Mouse (Mus musculus) liver, embryonic 15.5 days (tissue): ENCODE measurements around the gene Comt. TPM values are rescaled to one million over a fixed set of nuclear protein-coding genes. Genes with fewer than 3 reads are reported as not detected.

ENCODE experiments used
- ATAC-seq: fragments of 200-750 bp; cut with Nextera tagmentation; 2 replicates; pipeline ENCODE4 v1.8.0; 2017; ENCODE audit warnings: moderate number of reproducible peaks, mild to moderate bottlenecking, moderate library complexity; ENCODE audit not compliant: insufficient read depth
- H3K27ac ChIP-seq: fragments of 300-500 bp; sonication (generic); replicated peaks from 2 replicates; pipeline ENCODE4 v1.5.1; 2015; ENCODE audit warnings: mild to moderate bottlenecking, inconsistent platforms
- H3K27me3 ChIP-seq: fragments of 300-500 bp; sonication (generic); 2 replicates; pipeline ENCODE4 v1.6.1; 2015; ENCODE audit warnings: mild to moderate bottlenecking, inconsistent platforms
- H3K36me3 ChIP-seq: fragments of 300-500 bp; sonication (generic); replicated peaks from 2 replicates; pipeline ENCODE4 v1.6.1; 2015; ENCODE audit warnings: moderate library complexity, mild to moderate bottlenecking, inconsistent platforms
- H3K4me1 ChIP-seq: fragments of 300-500 bp; sonication (generic); replicated peaks from 2 replicates; pipeline ENCODE4 v1.6.1; 2015; ENCODE audit warnings: inconsistent platforms
- H3K4me2 ChIP-seq: fragments of 300-500 bp; sonication (generic); 2 replicates; pipeline ENCODE4 v1.6.1; 2015; ENCODE audit warnings: moderate library complexity, mild to moderate bottlenecking, inconsistent platforms
- H3K4me3 ChIP-seq: fragments of 300-500 bp; sonication (generic); replicated peaks from 2 replicates; pipeline ENCODE4 v1.5.1; 2015; ENCODE audit warnings: mild to moderate bottlenecking, inconsistent platforms
- H3K9ac ChIP-seq: fragments of 300-500 bp; sonication (generic); 2 replicates; pipeline ENCODE4 v1.6.1; 2015; ENCODE audit warnings: moderate library complexity, mild to moderate bottlenecking, inconsistent platforms
- H3K9me3 ChIP-seq: fragments of 300-500 bp; sonication (generic); replicated peaks from 2 replicates; pipeline ENCODE4 v1.6.1; 2016; ENCODE audit warnings: inconsistent platforms
- WGBS: fragments of 180-500 bp; shearing (Covaris S2); methylation state at CpG from one replicate; pipeline ENCODE4 v1.1.7; 2015; ENCODE audit warnings: mixed read lengths; ENCODE audit not compliant: insufficient replicate concordance; 5-methylcytosine and 5-hydroxymethylcytosine counted together
- polyA plus RNA-seq: library from polyadenylated mRNA; unstranded; fragments of >200 nt; fragmentation: Nextera tagmentation; extraction: Ambion mirVana; gene quantifications from 2 replicates; pipeline ENCODE4 v1.2.1, GENCODE M21; 2015

Comt gene
- polyA plus RNA-seq, result 87.6 and 94.1 TPM in 2 replicates

DNA sequence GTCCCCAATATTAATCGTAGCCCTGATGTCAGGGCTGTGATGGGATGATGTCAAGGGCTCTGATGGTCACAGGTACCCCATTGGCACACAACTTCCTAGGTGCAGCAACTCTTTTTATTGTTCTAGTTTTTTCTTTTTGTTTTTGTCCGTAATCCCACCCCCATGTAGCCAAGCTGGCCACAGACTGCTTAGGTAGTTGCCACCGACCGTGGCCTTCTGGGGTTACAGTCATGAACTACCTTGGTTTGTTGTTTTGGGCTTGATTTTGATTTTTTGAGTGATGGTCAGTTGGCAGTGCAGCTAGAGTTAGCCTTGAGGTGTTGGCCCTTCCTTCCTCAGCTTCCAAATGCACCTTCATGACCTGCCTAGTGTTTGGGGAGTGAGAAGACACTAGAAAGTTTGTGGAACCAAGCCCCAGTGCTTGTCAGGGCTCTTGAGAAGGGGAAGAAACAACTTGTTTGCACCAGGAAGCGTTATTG, at the start of gene Comt:
Gene Comt (minus strand): TSS at position 51 of the 479 bp plus-strand sequence.
- no peak for ATAC-seq
- Histone ChIP-seq H3K27me3 (no peaks in the 10 kb centered on the region), H3K27ac (peak within 1 kb of the TSS; percentile 95), H3K4me1 (peaks cover 61% of the 10 kb centered on the region), H3K36me3 (peaks cover 32% of the 10 kb centered on the region), H3K4me2 (peak within 1 kb of the TSS; percentile 84), H3K9ac (peak within 1 kb of the TSS; percentile 92), H3K9me3 (no peaks in the 10 kb centered on the region), H3K4me3 (peak within 1 kb of the TSS; percentile 89)
- 31% methylated on average over 5 of the region's 5 CpGs for WGBS

GRCm38 (mm10) chr16:18474021-18474420, 47.4 kb upstream of the Comt start:
- WGBS, result 84% methylated on average over 2 of the region's 2 CpGs
- H3K36me3 ChIP-seq, result peaks cover 100% of the 10 kb centered on the region

DNA sequence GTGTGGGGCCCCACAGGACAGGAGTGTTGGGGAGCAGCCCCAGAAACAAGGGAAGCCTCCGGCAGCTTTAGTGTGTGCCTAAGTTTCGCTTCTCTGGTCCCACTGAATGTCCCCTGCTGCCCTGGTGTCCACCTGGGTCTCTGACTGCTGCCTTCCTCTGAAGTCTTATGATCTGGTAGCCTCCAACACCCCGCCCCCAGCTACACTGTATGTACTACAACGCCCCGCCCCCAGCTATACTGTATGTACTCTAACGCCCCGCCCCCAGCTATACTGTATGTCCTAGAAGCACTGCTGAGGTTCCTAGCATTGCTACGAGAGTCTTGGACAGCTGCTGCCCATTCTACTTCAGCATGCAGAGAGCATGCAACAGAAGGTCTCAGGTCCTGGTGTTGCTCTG, 46.3 kb upstream of the Comt start:
- no peak for ATAC-seq
- WGBS, result 84% methylated on average over 8 of the region's 8 CpGs
- H3K27ac ChIP-seq, result no peak overlapping the region
- H3K4me2 ChIP-seq, result no peak overlapping the region
- H3K36me3 ChIP-seq, result peaks cover 100% of the 10 kb centered on the region
- no peaks in the 10 kb centered on the region for H3K9me3 ChIP-seq
- no peaks in the 10 kb centered on the region for H3K4me1 ChIP-seq
- H3K27me3 ChIP-seq, result no peaks in the 10 kb centered on the region
- no peak overlapping the region for H3K9ac ChIP-seq
- H3K4me3 ChIP-seq, result no peak overlapping the region

More at GRCm38 (mm10) chr16:18474021-18474420, 47.4 kb upstream of the Comt start:
- Histone ChIP-seq H3K9ac (no peak overlapping the region), H3K4me1 (no peaks in the 10 kb centered on the region), H3K9me3 (no peaks in the 10 kb centered on the region), H3K27ac (no peak overlapping the region), H3K27me3 (no peaks in the 10 kb centered on the region), H3K4me2 (no peak overlapping the region), H3K4me3 (no peak overlapping the region)
- ATAC-seq, result no peak

DNA sequence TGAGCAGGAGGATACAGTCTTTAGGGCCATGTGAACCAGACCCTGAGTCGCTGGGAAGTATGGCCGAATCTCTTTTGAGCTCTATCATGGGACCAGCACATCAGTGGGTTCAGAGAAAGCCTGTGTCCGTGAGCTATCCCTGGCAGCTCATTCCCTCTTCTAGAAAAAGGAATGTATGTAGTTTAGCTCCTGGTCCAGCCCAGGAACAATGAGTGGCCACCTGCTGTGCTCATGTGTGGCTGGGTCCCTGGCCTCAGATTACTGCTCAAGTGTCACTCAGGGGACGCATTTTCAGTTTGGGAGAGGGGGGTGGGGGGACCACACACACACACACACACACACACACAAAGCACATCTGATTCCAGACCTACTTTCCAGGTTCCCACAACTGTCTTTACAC, 45.8 kb upstream of the Comt start:
- Histone ChIP-seq H3K9me3 (no peaks in the 10 kb centered on the region), H3K27ac (no peak overlapping the region), H3K4me2 (no peak overlapping the region), H3K4me1 (no peaks in the 10 kb centered on the region), H3K4me3 (no peak overlapping the region), H3K36me3 (peaks cover 100% of the 10 kb centered on the region), H3K27me3 (no peaks in the 10 kb centered on the region), H3K9ac (no peak overlapping the region)
- 85% methylated on average over 4 of the region's 4 CpGs for WGBS
- ATAC-seq, result no peak

DNA sequence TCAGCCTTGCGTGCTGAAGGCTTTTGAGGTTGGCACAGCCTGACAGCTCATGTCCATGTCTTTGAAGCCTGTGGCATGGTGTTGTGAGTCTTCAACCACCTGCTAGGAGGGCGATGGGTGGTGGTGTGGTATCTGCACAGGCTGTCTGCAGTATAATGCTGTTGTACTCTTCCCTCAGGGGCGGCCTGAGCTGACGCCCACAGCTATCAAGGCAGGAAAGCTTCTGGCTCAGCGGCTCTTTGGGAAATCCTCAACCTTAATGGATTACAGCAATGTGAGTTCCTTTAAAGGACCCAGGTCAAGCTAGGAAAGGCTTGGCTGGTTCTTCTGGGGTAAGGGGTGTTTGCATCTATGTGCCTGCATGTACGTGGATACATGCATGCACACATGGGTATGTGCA, 45.3 kb upstream of the Comt start:
- ATAC-seq, result no peak
- Histone ChIP-seq H3K27ac (no peak overlapping the region), H3K4me2 (no peak overlapping the region), H3K9me3 (no peaks in the 10 kb centered on the region), H3K4me1 (no peaks in the 10 kb centered on the region), H3K9ac (no peak overlapping the region), H3K4me3 (no peak overlapping the region), H3K27me3 (no peaks in the 10 kb centered on the region), H3K36me3 (peaks cover 100% of the 10 kb centered on the region)
- WGBS, result 85% methylated on average over 6 of the region's 6 CpGs

DNA sequence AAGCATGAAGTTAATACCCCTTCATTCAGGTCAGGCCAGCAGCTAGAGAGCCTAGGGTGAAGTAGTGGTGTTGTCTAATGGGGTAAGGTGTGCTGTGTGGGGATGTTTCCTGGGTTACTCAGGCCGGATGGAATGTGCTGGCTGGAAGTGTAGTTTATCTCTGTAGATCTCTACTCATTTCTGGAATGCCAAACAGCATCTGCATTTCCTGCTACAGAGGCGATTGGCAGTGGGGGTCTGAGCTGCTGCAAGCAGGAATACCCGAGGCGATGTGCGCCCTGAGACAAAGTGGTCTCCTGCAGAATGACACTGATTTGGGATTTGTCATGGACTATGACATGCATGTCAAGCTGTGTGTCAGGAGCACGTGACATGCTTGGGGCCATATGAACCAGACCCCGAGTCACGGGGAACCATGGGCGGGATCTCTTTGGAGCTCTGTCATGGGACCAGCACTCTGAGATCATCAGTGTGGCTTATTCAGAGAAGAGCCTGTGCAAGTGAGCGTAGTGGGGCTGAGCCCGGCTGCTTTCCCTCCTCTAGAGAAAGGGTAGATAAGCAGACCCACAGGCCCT, 44.8 kb upstream of the Comt start:
- no peak overlapping the region for H3K27ac ChIP-seq
- 83% methylated on average over 11 of the region's 11 CpGs for WGBS
- no peak overlapping the region for H3K4me3 ChIP-seq
- ATAC-seq, result no peak
- no peaks in the 10 kb centered on the region for H3K4me1 ChIP-seq
- H3K27me3 ChIP-seq, result no peaks in the 10 kb centered on the region
- H3K9me3 ChIP-seq, result no peaks in the 10 kb centered on the region
- H3K9ac ChIP-seq, result no peak overlapping the region
- H3K36me3 ChIP-seq, result peaks cover 100% of the 10 kb centered on the region
- no peak overlapping the region for H3K4me2 ChIP-seq

DNA sequence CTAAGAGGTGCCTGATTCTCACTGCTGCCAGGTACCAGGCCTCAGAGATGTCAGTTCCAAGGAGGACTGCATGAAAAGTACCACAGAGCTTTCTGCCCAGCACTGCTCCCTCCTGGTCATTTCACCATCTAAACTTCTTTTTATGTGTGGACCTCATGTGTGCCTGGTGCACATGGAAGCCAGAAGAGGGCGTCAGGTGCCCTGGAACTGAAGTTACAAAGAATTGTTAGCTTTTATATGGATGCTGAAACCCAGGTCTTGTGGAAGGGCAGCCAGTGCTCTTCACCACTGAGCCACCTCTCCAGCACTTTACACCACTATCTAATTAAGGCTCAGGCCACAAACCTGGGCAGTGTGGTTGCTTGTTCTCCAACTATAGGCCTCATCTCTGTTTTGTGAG, 44.2 kb upstream of the Comt start:
- H3K36me3 ChIP-seq, result peaks cover 100% of the 10 kb centered on the region
- no peaks in the 10 kb centered on the region for H3K27me3 ChIP-seq

GRCm38 (mm10) chr16:18464271-18464670, 37.6 kb upstream of the Comt start:
- peaks cover 18% of the 10 kb centered on the region for H3K4me1 ChIP-seq
- H3K9me3 ChIP-seq, result no peaks in the 10 kb centered on the region
- no peak overlapping the region for H3K9ac ChIP-seq
- peaks cover 100% of the 10 kb centered on the region for H3K36me3 ChIP-seq
- ATAC-seq, result no peak
- no peak overlapping the region for H3K4me2 ChIP-seq
- 47% methylated on average over 3 of the region's 3 CpGs for WGBS
- no peaks in the 10 kb centered on the region for H3K27me3 ChIP-seq
- H3K4me3 ChIP-seq, result no peak overlapping the region
- H3K27ac ChIP-seq, result no peak overlapping the region

More for the DNA sequence above, 44.2 kb upstream of the Comt start:
- no peak overlapping the region for H3K9ac ChIP-seq
- no peaks in the 10 kb centered on the region for H3K9me3 ChIP-seq
- H3K4me2 ChIP-seq, result no peak overlapping the region
- no peaks in the 10 kb centered on the region for H3K4me1 ChIP-seq
- no peak overlapping the region for H3K4me3 ChIP-seq
- WGBS, result 32% methylated on average over 1 of the region's 1 CpGs
- no peak overlapping the region for H3K27ac ChIP-seq
- ATAC-seq, result no peak

DNA sequence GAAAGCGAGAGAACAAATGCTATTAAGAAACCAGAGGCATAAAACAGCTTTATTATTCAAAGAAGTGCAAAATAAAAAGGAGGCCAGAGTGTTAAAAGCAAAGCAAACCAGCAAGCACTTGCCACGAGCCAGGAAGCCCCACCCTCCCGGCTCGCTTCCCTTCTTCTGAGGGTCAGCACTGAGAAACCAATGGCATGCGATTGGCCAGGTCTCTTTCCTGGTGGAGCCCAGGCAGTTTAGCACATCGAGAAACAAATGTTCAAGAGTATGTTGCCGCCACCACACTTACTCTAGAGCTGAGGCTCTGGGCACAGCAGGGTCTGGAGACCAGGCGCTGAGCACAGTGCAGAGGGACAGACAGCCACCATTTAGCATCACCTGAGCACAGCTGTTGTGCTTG, 35.9 kb upstream of the Comt start:
- H3K27me3 ChIP-seq, result no peaks in the 10 kb centered on the region
- ATAC-seq, result no peak
- no peaks in the 10 kb centered on the region for H3K9me3 ChIP-seq
- WGBS, result 58% methylated on average over 8 of the region's 8 CpGs
- H3K4me2 ChIP-seq, result no peak overlapping the region
- peaks cover 100% of the 10 kb centered on the region for H3K36me3 ChIP-seq
- no peak overlapping the region for H3K27ac ChIP-seq
- H3K4me1 ChIP-seq, result peaks cover 32% of the 10 kb centered on the region
- H3K4me3 ChIP-seq, result no peak overlapping the region
- H3K9ac ChIP-seq, result no peak overlapping the region

DNA sequence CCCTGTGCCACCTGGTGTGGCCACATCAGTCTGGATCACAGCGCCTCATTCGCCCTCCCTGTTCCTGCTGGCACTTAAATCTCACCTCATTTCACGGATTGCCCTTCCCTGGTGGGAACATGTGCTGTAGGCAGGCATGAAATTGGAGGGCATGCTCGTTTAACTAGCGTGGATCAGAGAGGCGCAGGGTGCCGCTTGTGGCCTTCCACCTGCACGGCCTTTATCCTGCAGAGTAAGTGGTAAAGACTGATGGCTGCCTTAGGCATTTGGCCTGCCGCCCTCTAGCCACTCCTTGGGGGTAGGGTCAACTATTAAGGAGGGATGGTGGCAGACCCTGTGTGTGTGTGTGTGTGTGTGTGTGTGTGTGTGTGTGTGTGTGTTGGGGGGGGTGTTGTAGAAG, 35.4 kb upstream of the Comt start:
- ATAC-seq, result no peak
- H3K4me2 ChIP-seq, result no peak overlapping the region
- peaks cover 33% of the 10 kb centered on the region for H3K4me1 ChIP-seq
- H3K9me3 ChIP-seq, result no peaks in the 10 kb centered on the region
- no peak overlapping the region for H3K27ac ChIP-seq
- no peak overlapping the region for H3K4me3 ChIP-seq
- H3K36me3 ChIP-seq, result peaks cover 100% of the 10 kb centered on the region
- H3K9ac ChIP-seq, result no peak overlapping the region
- no peaks in the 10 kb centered on the region for H3K27me3 ChIP-seq
- WGBS, result 89% methylated on average over 9 of the region's 9 CpGs

DNA sequence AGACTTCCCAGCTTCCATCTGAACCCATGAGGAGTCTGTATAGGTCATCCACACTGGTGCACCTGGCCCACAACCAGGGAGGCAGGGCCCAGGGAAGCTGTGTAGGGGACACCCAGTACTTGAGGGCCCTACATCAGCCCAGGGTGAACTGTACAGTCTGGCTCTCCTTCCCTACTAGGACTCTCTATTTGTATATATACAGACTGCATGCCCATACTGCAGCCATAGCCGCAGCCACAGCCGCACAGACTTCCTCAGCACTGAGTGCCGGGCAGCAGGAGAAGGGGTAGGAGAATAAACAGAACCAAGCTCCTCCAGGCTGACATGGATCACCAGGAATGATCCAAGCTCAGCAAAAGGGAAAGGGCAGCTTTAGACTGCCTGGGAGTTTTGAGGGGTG, 34.2 kb upstream of the Comt start:
- H3K4me1 ChIP-seq, result peaks cover 33% of the 10 kb centered on the region
- H3K9ac ChIP-seq, result no peak overlapping the region
- H3K27ac ChIP-seq, result no peak overlapping the region
- WGBS, result 85% methylated on average over 3 of the region's 3 CpGs
- no peak overlapping the region for H3K4me2 ChIP-seq
- H3K9me3 ChIP-seq, result no peaks in the 10 kb centered on the region
- H3K27me3 ChIP-seq, result no peaks in the 10 kb centered on the region
- no peak for ATAC-seq
- H3K4me3 ChIP-seq, result no peak overlapping the region
- peaks cover 100% of the 10 kb centered on the region for H3K36me3 ChIP-seq

GRCm38 (mm10) chr16:18459955-18460370, 33.3 kb upstream of the Comt start:
- H3K27ac ChIP-seq, result 0 out of 2 replicates have a peak overlapping the region, but pooled peaks have one; percentile 15
- no peak overlapping the region for H3K9ac ChIP-seq
- peak; percentile 61 for ATAC-seq
- peaks cover 100% of the 10 kb centered on the region for H3K36me3 ChIP-seq
- no peaks in the 10 kb centered on the region for H3K27me3 ChIP-seq
- H3K4me1 ChIP-seq, result peaks cover 33% of the 10 kb centered on the region
- H3K4me2 ChIP-seq, result peak overlapping the region; percentile 24
- 4% methylated on average over 11 of the region's 11 CpGs for WGBS
- H3K4me3 ChIP-seq, result no peak overlapping the region
- H3K9me3 ChIP-seq, result no peaks in the 10 kb centered on the region
